Mouse (Mus musculus) thymus, postnatal 25 days (tissue): ENCODE data around the gene Chrm5.

Experiments used
- DNase-seq: peaks from one replicate; pipeline ENCODE4 v3.0.0; 2022

Gene Chrm5

DNA sequence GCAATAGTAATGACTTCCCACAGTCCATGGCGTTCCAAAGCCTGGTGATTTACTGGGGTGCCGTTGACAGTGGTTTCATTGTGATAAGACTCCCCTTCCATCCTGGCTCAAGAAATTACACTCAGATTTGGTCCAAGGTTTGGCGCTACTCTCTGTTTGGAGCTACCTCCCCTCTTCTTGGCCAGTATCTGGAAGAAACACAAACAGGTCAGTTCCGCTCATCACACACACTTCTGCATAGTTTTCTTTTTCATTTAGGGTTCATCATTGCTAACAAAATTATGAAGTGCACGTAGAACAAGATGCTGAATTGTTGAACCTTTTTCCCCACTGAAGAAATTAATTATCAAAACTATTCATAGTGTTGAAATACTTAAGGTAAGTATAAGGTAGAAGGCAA is at the start of gene Chrm5:
Gene Chrm5 (minus strand): TSS at position 101 of the 400 bp plus-strand sequence.
- no peak for DNase-seq

DNA sequence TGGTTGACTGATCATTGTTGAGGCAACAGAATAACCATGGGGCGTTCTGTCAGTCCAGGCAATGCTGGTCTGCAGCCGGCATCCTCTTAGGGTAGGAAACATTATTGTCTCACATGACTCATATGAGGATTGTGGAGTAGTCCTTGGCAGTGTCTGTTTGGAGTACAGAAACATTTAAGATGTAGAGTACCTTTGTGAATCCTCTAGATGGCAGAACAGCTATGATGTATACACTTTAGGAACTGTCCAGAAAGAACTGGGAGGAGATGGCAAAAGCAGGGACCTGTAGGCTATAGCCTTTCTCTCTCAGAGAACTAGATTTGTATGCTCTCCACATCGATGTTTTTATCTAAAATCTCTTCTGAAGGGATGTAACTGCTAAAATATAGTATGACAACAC is 46.4 kb upstream of the Chrm5 start:
- DNase-seq: no peak

DNA sequence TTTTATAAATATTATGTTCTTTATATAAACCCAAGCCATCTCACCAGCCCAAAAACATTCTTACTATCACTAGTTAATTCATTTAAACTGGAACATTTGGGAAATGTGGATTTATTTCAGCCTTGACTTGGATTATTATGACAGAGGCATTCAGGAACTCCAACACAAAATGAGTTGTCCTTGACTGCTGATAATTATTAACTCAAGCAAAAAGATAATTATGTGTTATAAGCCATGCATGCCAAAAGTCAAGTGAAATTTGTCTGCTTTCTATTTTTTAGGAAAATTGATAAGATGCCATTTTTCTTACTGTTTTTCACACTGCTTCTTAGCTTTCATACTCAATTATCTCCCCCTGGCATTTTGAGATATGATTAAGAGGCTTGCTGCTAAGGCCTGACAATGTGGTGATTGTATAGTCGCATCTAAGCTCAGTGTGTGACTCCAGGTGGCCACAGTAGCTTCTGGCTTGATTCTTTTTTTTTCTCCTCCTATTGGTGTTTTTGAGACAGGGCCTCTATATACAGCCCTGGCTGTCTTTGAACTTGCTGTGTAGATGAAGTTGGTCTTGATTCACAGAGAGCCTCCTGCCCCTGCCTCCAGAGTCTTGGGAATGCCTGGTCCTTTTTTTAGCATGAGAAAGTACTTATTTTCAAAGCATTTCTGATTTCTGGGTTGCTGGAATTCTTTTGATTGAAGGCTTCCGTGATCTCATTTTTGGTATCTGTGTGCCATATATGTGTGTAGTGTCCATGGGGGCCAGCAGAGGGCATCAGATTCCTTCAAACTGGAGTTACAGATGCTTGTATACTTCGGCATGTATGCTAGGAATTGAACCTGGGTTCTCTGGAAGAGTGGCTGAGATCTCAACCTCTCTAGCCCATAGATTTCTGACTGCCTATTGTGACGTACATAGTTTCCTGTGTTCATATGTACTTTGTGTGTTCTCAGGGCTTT is 40.2 kb upstream of the Chrm5 start:
- DNase-seq: no peak

DNA sequence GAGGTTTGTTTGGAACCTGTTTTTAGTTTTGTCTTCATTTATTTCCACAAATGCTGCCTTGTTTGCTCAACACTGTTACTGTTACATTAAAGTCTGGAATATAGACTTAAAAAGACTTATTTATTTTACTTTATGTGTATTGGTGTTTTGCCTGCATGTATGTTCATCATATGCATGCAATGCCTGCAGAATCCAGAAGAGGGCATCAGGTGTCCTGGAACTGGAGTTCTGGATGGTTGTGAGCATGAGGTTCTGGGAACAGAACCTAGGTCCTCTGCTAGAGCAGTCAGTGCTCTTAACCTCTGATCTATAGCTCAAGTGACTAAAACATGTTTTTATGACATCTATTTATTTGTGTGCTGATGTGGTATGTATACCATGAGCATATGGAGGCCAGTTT is 38.0 kb upstream of the Chrm5 start:
- DNase-seq: no peak

DNA sequence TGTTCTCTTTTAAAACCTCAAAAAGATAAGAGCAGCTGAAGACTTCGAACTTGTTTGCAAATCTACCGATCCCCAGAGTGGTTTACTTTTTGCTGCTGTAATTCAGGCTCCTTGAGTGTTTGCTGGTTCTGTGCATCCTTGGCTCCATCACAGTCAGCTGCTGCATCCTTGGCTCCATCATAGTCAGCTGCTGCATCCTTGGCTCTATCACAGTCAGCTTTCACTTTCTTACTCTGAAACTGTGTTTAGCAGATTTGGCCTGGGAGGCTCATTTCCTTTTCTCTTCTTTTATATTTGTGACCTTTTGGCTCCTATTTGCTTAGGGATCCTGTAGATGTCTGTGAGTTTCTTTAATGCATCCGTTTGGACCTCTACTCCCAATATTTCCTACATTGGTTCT is 36.6 kb upstream of the Chrm5 start:
- DNase-seq: no peak

DNA sequence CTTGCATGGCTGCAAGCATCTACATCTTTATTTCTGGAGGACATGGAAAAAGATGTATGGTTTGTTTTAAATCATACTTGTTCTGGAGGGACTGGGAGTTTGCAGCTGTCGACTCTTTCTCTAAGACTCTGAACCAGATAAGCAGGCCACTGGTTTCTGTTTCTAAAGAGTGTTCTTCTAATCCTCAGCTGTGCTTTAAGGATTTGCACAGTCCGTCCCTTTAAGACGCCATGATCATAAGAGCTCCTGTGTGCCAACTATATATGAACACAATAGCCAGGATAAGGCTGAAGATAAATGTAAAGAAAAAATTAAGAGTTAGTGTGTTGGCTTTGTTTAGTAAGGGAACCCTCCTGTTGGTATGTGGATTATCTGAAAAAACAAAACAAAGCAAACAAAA is 36.2 kb upstream of the Chrm5 start:
- DNase-seq: no peak

DNA sequence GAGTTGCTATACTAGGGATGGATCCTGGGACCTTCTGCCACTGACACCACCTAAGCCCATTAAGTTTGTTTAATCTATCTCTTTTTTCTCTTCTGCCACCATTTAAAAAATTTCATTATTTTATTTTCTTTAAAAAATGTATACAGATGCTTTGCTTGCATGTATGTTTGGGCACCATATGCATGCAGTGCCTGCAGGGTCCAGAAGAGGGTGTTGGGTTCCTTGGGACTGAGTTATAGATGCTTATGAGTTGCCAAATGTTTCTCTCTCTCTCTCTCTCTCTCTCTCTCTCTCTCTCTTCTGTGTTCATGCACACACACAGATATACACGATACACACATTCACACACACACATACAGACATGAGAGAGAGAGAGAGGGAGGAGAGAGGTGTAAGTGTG is 32.5 kb upstream of the Chrm5 start:
- DNase-seq: no peak

DNA sequence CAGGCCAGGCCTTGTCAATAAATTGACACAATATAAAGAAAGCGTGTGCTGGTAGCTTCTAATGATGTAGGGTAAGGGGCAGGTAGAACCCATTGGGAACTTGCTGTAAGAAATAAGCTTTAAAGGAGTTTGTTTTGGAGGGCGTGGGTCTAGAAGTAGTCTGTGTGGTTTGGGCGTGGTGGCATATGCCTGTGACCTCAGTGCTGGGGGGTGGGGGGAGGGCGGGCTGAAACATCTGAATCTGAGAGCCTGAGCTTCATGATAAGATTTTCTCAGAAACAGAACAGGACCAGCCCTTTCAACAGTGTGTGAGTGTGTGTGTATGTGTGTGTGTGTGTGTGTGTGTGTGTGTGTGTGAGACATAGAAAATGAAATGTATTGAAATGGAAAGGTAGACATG is 29.6 kb upstream of the Chrm5 start:
- no peak for DNase-seq

DNA sequence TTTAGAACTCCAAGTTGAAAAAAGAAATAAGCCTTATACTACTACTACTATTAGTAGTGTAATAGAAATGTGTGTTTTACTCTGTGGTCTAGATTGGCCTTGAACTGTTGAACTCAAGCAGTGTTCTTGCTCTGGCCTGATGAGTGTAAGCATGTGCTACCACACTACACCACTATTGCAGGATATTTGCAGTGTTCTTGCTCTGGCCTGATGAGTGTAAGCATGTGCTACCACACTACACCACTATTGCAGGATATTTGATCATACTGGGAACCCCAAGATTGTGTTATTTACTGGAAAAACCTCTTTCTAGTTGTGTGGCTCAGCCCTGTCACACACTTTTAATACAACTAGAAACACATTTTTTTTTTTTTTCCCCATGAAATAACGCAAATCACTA is 26.9 kb upstream of the Chrm5 start:
- DNase-seq: no peak

DNA sequence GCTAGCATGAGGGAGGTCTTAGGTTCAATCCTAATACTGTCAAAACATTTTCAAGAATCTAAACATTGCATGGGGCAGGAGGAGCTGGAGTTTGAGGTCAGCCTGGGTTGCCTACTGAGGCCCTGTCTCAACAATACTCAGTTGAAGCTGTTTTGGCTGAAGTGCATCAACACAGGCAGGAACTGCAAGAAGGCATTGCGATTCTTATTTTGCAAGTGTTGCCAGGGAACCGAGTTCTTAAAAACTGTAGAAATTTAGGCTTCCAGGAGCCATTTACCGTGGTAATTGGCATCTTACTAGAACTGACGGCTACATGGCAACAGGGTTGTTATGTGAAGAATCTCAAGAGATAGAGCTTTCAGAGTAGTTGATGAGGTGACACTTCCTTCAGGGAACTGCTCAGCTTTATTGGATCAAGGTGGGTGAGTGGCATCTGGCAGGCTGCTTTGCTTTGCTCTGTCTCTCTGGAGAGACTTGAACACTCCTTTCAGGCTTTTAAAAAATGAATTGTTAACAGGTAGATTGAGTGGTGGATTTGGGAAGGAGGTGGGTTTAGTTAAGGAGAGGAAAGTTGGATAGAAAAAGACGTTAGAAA is 26.4 kb upstream of the Chrm5 start:
- no peak for DNase-seq

DNA sequence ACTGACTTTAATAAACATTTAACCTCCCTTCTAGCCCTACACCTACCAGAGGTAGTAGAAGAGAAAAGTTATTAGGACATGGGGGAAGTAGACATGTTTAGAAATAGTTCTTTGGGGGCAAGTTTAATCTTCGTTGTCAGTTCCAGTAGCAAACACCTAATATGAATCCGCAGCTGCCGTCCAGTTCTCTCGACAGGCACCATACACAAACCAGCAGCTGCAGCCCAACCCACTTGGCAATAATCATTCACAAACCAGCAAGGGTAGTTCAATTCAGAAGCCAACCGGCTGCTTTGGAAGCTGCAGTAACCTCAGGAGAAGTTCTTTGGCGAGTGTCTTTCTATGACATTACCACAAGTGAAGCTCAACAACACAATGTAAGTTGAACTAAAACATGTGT is 23.4 kb upstream of the Chrm5 start:
- no peak for DNase-seq

DNA sequence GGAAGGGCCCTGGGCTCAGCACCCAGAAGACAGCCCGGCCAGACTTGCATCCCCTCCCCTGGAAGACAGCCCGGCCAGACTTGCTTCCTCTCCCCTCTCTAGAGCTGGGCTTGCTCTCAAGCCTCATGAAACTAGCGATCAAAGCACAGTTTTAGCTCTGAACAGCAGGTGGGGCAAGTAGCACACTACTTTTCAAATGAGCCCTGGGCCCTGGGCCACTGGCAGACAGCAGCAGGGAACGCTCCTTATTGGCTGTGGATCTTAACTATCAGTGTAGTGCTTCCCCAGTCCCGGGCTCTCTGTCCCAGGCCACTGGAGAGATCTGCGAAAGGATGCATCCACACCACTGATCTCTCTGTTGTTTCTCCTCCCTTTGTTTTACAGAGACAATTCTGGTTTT is 20.6 kb upstream of the Chrm5 start:
- DNase-seq: peak; percentile 76

DNA sequence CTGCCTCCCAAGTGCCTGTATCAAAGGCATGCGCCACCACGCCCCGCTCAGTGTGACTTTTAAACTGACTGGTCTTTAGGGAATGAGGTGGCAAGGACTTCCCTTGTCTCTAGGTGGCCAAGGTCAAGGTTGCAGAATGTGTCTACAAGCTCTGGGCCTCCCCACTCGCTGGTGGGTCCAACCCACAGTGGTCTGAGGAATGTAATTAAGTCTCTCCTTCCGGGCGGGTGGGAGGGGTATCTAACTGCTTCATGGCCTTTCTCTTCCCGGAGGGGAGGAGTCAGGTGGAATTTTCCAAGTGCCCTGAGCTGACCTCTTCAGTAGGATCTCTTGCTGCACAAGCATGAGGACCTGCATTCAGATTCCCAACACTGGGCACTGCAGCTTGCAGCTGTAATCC is 17.3 kb upstream of the Chrm5 start:
- DNase-seq: no peak

DNA sequence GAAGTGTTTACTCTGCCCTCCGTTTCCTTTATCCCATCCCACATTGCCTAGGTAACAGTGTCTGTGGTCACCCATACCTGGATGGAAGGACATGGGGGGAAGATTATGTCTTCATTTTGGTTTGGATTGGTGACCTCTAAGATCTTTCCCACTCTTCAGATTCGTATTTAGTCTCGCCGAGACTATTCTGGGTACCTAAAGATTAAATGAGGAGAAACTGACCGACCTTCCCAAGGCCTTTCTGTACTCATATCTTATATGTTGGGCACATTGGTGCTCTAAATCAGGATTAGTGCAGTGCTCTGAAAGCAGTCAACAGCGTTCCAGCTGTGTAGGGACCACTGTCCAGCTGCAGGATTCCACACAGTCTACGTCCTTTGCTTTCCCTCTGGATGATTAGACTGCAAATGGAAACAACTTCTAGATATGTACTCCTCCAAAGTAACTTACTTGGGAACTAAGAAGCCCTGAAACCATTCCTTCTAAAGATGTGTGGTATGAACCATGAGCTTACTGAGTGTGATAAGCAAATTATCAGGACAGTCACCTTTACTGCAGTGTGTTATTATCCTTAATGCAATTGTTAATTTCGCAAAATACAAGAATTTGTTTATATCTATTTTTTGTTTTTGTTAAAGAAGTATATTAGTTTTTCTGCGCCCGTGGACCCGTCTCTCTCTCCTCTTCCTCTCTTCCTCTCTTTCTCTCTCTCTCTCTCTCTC is 13.1 kb upstream of the Chrm5 start:
- peak; percentile 8 for DNase-seq

DNA sequence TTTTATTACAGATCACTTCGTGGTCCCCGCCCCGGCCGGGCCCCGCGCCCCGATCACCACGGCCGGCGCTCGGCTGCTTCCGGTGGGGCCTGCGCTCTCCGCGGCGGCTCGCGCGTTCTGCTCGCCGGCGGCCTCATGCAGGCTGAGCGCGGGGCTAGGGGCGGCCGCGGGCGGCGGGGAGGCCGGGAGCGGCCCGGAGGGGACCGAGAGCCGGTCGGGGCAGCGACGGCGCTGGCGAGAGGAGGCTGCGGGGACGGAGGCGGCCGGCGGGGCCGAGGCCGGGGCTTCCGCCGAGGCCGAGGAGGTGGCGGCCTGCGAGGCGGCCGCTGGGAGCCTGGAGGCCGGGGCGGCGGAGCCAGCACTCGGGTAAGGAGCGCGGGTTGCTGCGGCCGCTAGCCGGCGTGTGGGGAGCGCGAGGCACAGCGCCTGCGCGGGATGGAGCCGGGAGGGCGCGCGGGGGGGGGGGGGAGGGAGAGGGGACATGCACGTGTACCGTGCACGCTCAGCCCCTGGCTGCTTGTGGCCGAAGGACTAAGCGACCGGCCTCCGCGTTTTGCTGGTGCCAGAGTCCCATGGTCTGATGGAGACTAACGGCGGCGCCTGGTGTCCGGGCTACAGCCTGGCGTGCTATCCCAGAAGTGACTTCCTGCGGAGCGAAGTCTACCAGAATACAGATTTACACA is 12.4 kb upstream of the Chrm5 start, which contains the start of gene Aven:
Gene Aven (plus strand): TSS at position 109 of the 683 bp plus-strand sequence.
- peak; percentile 79 for DNase-seq

DNA sequence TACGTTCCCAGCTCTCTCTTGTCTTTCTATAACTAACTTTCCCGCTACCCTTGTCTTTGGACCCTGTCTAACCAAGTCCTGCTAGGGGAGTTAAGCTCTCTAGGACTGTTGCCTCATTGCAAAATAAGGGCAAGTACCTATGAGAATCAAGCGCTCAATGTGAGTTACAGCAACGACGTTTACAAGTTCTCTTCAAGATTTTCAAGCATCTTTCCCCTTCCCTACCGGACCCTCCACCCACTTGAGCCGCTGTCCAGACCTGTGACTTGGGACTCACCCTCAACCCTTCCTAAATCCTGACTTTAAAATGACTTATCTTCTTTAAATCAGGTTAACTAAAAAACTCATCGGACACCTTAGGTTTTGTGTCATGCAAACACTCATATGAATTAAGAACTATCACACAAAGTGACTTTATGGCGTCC is 11.9 kb upstream of the Chrm5 start:
- DNase-seq: peak; percentile 31

DNA sequence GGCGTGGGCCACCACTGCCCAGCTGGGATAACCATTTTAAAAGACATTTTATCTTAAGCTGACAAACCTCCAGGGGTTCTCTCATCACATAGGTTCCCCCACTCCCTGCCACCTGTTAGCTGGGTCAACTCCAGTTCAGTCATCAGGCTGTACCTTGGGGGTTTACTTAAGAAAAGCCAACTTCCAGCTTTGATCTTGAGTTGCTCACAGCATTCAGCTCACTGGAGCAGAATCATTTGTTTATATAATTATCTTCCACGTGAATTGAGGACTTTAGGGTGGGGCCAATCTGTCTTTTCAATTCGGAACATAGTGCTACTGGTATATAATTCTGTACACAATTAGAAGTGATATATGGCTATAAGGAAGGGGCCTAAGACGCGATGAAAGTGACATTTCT is 11.1 kb upstream of the Chrm5 start:
- no peak for DNase-seq

DNA sequence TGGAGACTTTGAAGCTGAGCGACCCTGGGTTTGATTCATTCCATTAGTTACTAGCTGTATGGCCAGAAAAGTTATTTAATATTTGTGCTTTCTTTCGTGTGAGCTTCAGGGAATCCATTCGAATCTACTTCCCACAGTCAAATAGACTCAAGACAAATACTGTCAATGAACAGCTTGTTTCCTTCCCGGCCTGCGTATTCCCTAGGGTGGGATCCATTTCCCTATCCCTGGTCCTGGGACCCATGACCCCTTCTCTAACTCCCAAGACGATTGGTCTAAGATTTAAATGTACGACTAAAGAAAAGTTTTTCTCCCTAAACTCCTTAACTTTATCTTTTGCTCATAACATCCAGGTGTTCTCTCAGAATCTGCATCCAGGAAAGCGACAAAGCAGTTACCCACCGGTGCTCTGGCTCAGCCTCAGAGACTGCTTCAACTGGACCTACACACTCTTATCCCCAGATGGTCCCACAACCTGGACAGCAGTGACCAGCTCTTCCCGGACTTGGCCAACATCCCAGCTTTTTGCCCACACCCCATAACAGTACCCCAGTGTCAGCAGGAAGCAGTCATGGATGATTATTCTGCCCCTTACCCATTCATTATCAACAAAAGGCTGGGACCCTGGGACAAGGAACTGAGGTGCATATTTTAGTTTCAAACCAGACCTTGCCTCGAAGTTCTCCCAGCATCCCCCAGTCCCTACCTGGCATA is 10.1 kb upstream of the Chrm5 start:
- no peak for DNase-seq

DNA sequence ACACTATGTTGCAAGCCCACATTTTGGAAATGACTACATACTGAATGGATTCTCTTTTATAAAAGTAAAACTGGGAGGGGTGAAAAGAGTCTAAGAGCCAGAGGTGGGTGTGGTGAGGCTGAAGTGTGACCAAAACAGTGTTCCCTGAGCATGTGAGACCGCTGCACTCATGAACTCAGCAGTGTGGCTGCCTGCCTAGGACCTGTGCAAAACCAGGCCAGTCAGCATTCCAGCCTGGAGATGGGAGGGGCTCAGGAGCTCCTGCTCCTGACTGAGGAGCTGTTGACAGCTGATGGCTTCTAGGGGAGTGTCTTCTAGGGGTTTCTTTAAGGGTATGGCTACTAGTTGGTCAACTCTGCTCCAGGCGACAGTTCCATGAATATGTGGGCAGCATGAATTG is 4.3 kb upstream of the Chrm5 start:
- no peak for DNase-seq

DNA sequence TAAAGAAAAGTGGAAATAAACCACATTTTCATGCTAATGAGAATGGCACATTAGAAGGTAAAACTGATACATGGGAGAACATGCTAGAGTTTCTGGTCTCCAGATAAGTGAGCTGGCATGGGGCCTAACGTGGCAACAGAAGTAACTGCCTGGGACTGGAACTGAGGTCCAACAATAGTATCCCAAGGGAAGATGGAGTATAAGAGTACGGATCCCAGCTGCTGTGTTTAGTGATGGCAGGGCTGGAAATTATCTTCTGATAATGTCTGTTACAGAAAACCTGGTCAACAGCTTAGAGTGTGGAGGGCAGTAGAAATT is 2.7 kb upstream of the Chrm5 start:
- no peak for DNase-seq

DNA sequence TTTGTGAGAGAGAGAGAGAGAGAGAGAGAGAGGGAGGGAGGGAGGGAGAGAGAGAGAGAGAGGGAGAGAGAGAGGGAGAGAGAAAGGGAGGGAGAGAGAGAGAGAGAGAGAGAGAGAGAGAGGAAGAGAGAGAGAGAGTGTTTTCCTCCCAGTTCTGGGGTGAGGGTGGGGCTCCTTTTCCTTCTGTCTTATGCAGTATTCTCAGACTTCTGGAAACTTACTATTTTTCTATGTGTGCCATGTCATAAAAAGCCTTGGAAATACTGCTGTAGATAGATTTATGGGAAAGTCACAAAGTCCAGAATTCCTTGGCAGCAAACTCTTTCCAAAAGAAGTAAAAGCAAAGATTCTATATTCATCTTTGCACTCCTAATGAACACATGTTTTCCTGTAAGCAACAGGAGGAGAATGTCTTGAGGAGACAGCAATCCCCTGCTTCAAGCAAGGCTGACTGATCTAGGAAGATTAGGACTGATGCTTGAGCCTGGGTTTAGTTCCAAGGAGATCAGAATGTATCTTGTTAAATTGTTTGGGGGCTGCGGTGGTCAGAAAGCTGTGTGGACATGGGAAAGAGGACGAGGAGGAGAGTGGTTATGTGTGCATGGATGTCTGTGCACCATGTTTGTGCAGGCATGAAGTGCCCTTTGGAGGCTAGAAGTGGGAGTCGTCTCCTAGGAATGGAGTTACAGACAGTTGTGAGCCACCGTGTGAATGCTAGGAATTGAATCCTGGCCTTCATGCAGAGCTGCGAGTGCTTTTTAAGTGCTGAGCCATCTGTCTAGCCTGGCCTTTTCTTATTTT is 2.2 kb upstream of the Chrm5 start:
- no peak for DNase-seq

DNA sequence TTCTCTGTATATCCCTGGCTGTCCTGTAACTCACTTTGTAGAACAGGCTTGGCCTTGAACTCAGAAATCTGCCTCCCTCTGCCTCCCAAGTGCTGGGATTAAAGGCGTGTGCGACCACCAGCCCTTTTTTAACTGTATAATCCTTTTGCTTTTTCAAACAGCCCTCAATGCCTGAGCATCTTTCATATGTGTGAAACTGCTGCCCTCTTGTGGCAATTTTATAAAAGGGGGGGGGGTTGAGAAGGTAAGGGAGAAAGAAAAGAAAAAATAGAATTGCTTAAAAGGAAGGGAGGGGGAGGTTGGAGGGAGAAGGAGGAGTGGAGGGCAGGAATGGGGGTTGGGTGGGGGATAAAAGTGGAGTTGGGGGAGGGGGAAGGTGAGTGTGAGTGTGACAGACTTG is 995 bp upstream of the Chrm5 start:
- DNase-seq: no peak
